Mouse (Mus musculus) embryo, embryonic 10.5 days (tissue): ENCODE results near the gene Dpy19l2.
"Not testable (repeated sequence)": the region's sequence is repeated elsewhere in the genome, so short reads cannot be mapped to it uniquely, and the experiment has no call there.

ENCODE experiments used
- DNase-seq: peaks from one replicate; pipeline ENCODE4 v3.0.0-alpha.2; 2015; ENCODE audit warnings: low spot score

Dpy19l2 gene

DNA sequence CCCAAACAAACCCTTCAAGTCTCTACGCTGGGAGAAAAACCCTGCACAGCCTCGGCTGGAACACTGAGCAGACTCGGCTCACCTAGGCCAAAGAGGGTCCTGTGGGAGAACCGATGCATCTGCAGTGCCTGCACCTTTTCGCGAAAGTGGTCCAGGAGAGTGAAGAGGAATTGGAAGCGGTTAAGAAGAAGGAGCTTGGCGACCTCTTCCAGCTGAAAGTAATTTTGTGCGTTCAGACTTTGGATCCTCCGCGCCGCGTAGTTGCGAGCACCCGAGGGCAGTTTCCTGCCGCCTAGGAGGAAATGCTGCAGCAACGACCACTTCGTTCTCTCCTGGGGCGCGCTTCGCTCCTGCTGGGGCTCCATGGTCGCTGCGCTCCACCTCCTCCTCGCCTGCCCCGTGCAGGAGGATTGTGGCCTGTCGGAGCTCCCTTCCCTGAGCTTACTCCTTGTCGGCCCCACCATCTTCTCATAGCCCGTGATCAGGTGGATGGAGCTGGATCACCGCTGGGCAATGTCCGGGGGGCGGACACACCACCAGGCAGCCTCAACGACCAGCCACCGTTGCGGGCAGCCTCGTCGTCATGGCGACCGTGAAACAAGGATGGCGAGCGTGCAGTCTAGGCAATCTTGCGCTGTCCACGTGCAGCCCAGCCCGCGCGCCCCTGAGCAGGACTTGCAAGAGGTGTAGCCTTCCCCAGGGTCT lies at the start of gene Dpy19l2:
TSS of gene Dpy19l2 (minus strand) at position 594 of the 705 bp plus-strand sequence.
- DNase-seq = peak; percentile 84

DNA sequence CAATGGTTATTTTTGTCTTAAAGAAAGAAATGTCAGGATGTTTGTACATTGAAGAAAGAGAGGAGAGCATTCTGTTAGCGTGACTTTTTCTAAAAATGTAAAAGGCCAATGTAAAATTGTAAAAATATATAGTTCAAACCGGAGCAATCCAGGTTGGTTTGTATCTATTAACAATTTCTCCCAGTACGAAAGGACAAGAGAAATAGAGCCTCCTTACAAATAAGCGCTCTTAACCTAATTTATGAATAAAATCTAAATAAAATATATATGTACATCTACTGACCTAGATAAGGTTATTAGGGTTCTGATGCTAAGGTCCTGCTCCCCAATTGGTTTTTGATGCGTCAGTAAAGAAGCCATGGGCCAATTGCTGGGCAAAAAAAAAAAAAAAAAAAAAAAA lies 48.9 kb upstream of the Dpy19l2 start:
- no peak for DNase-seq

DNA sequence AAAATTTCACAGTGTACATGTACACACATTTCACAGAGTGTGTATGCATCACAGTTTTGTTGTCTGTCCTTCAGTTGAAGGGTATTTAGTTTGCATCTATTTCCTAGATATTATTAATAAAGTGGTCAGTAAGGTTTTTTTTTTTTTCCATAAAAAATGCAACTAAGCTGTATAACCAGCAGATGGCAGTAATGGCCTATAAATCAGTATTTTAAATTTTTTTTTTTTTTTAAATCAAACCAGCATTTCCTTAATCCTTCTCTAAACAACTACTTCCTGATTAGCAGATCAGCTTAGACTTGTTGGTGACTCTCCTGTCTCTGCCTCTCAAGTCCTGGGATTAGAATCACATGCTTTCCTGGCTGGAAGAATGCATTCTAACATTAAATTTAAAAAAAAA lies 5.2 kb upstream of the Dpy19l2 start:
- DNase-seq = peak; percentile 29

- DNase-seq = no peak
Observed at GRCm38 (mm10) chr9:24696405-24696778, 299 bp upstream of the Dpy19l2 start.

- not testable (repeated sequence) for DNase-seq
Observed at GRCm38 (mm10) chr9:24637341-24637740, 58.8 kb downstream of the Dpy19l2 start.

DNA sequence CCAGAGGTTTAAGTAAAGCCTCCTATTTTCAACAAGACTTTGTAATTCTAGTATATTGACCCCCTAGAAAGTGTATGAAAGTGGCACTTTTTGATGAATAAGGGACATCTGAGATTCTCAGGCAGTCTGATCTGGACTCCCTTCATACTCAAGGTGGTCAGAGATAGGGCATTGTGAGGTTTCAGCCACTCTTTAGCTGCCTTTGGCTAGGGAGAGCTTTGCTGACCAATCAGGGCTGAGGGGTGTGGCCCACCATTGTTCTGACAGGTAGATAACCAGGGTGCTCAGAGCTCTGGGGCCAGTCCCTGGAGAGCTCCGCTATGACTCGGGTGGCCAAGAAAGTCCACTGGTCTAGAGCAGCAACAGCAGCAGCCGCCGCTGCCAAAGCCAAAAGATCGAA lies 71.2 kb downstream of the Dpy19l2 start, which contains the start of gene Cypt4:
TSS of gene Cypt4 (plus strand) at position 301 of the 400 bp plus-strand sequence.
- no peak for DNase-seq

GRCm38 (mm10) chr9:24538159-24538558 lies 157.9 kb downstream of the Dpy19l2 start:
- peak; percentile 19 for DNase-seq

- peak; percentile 76 for DNase-seq
Observed at GRCm38 (mm10) chr9:24516575-24517139, 179.4 kb downstream of the Dpy19l2 start.

DNA sequence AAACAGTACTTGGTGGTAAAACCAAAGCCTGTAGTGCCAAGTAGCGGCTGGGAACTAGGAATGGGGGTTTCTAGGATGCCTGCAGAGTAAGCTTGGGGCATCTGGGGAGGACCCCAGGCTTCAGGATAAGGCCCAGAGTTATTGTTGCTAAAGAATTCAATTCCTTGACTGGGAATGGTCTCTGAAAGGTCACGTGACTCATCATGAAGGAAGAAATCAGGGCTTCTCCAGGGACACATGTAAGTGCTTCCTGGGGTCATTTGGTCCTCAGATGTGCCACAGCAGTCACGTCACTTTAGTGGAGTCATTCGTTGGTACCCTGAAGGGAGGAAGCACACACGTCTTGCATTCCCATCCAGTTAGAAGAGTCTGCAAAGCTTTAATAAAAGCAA lies 182.0 kb downstream of the Dpy19l2 start:
- DNase-seq = no peak

- no peak for DNase-seq
Observed at GRCm38 (mm10) chr9:24513290-24514077, 182.6 kb downstream of the Dpy19l2 start.

DNA sequence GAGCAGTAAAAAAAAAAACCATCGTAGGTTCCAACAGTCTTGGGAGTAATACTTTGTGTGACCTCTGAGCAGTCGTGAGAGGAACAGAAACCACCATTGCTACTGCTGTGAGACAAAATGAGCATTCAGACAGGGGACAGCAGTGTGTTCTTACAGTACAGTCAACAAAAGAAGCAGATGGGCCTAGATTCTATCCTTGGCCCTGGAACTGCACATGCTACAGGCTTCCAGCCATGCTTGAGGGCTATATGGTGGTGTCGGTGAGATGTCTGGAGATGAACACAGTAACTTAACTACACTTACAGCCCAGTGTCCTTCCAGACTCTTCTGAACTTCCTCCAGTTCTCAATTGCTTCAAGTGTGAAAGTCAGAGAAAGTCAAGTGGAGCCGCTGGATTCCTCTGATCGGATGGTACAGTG lies 184.0 kb downstream of the Dpy19l2 start:
- DNase-seq = no peak

- DNase-seq = no peak
Observed at GRCm38 (mm10) chr9:24511371-24512120, 184.5 kb downstream of the Dpy19l2 start.

DNA sequence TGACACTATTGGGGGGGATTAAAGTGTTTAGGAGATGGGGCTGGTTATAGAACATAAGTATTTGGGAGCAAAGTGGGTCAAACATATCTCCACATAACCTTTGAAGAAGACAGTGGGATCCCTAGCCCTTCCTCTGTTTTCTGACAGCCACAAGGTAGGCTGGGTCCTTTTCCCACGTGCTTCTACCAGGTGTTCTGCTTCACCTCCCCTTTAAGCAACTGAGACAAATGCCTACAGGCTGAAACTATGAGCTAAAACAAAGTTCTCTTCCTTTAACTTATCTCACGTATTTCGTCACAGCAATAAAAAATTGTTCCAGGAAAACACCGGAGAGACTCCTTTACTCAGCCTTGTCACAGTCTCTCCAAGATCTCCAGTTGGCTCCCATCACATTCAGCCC lies 187.2 kb downstream of the Dpy19l2 start:
- no peak for DNase-seq
